Mouse (Mus musculus) spleen, adult 2 months (tissue): Measurements from ENCODE around the gene Slc44a1. TPM values are rescaled to one million over a fixed set of nuclear protein-coding genes. Genes with fewer than 3 reads are reported as not detected.

ENCODE experiments used
- DNase-seq, 2 experiments: peaks; one replicate each; pipeline versions ENCODE4 v3.0.0 to v3.0.0-alpha.2; 2012 to 2021; ENCODE audit warnings: low spot score in 2 of 2, low read depth in 1 of 2
- H3K27ac ChIP-seq: fragments of 200-500 bp; 2 replicates; pipeline ENCODE4 v1.5.1; 2012; ENCODE audit warnings: low read length, inconsistent platforms; ENCODE audit not compliant: insufficient read depth
- H3K27me3 ChIP-seq: fragments of 200-500 bp; 2 replicates; pipeline ENCODE4 v1.6.1; 2012; ENCODE audit warnings: mild to moderate bottlenecking, moderate library complexity, low read length, inconsistent platforms; ENCODE audit not compliant: control insufficient read depth, insufficient read depth
- H3K36me3 ChIP-seq: fragments of 200-500 bp; 2 replicates; pipeline ENCODE4 v1.6.1; 2012; ENCODE audit warnings: mild to moderate bottlenecking, low read length, inconsistent platforms; ENCODE audit not compliant: control insufficient read depth, insufficient read depth
- H3K4me1 ChIP-seq: fragments of 200-500 bp; 2 replicates; pipeline ENCODE4 v1.6.1; 2011; ENCODE audit warnings: inconsistent platforms; ENCODE audit not compliant: control insufficient read depth, insufficient read depth, insufficient read length
- H3K4me3 ChIP-seq: fragments of 200-500 bp; 2 replicates; pipeline ENCODE4 v1.5.1; 2011; ENCODE audit warnings: mild to moderate bottlenecking, inconsistent platforms; ENCODE audit not compliant: insufficient read depth, insufficient read length; ENCODE audit errors: extremely low read depth
- CTCF ChIP-seq: fragments of 200-500 bp; IDR thresholded peaks from 2 replicates; pipeline ENCODE4 v1.5.1; 2011; ENCODE audit warnings: mild to moderate bottlenecking, inconsistent platforms; ENCODE audit not compliant: insufficient read depth, insufficient read length, insufficient replicate concordance; ENCODE audit errors: extremely low read depth
- POLR2A ChIP-seq: fragments of 200-500 bp; IDR thresholded peaks from 2 replicates; pipeline ENCODE4 v1.6.1; 2011; ENCODE audit warnings: low read depth, low read length, inconsistent platforms
- WGBS: fragments of 180-500 bp; shearing (Covaris S2); methylation state at CpG from one replicate; pipeline ENCODE4 v1.1.7; 2018; 5-methylcytosine and 5-hydroxymethylcytosine counted together
- polyA plus RNA-seq: library from polyadenylated mRNA; depleted of rRNA; stranded (reverse); fragments of >200 nt; gene quantifications from 2 replicates; pipeline ENCODE4 v1.2.3, GENCODE M21; 2012

The Slc44a1 gene
- polyA plus RNA-seq, 1 experiment, result 10.3 TPM

GRCm38 (mm10) chr4:53440816-53441571 lies 781 bp downstream of the Slc44a1 start:
- DNase-seq, result peak in 1 of 2 experiments; percentile 17
- TF ChIP-seq CTCF (no peak), POLR2A (no peak)
- Histone ChIP-seq H3K4me1 (peaks cover 5% of the 10 kb centered on the region), H3K27me3 (peaks cover 7% of the 10 kb centered on the region), H3K4me3 (peak overlapping the region; percentile 64), H3K27ac (peak overlapping the region; percentile 72; the same call in 1 of the 2 replicates), H3K36me3 (no peaks in the 10 kb centered on the region)
- 3% methylated on average over 44 of the region's 45 CpGs for WGBS

DNA sequence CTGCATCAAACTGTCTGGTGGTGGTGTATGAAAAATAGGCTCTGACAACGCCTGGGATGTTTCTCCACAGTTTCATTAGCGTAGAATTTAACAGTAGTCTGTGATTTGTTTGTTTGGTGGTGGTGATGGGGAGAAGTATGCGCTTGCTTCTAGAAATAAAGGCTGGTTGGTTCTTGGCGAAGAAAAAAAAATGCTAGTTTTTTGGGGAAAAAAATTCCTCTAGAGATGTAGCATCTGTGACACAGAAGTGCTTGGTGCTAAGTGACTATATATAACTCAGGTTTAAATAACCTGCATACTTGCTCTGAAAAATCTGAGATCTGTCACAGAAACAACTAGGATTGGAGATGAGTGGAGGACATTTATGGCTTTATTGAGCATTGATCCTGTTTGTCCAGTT lies 1.5 kb downstream of the Slc44a1 start:
- H3K36me3 ChIP-seq, result no peaks in the 10 kb centered on the region
- H3K27ac ChIP-seq, result no peak overlapping the region
- H3K4me1 ChIP-seq, result peaks cover 5% of the 10 kb centered on the region
- peaks cover 7% of the 10 kb centered on the region for H3K27me3 ChIP-seq
- no peak for DNase-seq
- 87% methylated on average over 4 of the region's 4 CpGs for WGBS
- no peak for TF ChIP-seq CTCF
- no peak for TF ChIP-seq POLR2A
- no peak overlapping the region for H3K4me3 ChIP-seq

DNA sequence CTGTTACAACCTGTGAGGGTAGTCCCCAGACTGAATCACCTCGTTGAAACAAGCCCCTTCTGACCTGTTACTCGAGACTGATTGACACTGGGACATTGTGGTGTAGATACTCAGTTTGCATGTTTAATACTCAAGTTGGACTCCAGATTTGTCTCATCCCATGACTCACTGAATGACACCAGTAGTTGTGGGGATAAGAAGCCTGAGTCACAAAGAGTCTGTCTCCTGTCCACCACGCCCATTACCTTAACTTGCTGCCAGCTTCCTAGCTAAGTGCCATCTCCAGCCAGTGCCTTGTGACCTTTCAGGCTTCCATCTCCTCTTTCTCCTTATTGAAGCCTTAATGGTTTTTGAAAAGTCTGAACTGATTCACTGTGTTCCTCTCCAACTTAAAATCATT lies 6.0 kb downstream of the Slc44a1 start:
- Histone ChIP-seq H3K27ac (no peak overlapping the region), H3K27me3 (no peaks in the 10 kb centered on the region), H3K4me1 (no peaks in the 10 kb centered on the region), H3K4me3 (no peak overlapping the region), H3K36me3 (no peaks in the 10 kb centered on the region)
- DNase-seq, result no peak
- no peak for TF ChIP-seq POLR2A
- TF ChIP-seq CTCF, result no peak
- WGBS, result 80% methylated on average over 3 of the region's 3 CpGs

GRCm38 (mm10) chr4:53447773-53448172 lies 7.6 kb downstream of the Slc44a1 start:
- 95% methylated on average over 4 of the region's 4 CpGs for WGBS
- no peak for TF ChIP-seq CTCF
- no peak for TF ChIP-seq POLR2A
- no peak for DNase-seq
- Histone ChIP-seq H3K27ac (no peak overlapping the region), H3K27me3 (no peaks in the 10 kb centered on the region), H3K4me3 (no peak overlapping the region), H3K36me3 (no peaks in the 10 kb centered on the region), H3K4me1 (no peaks in the 10 kb centered on the region)

GRCm38 (mm10) chr4:53450736-53451135 lies 10.5 kb downstream of the Slc44a1 start:
- 93% methylated on average over 7 of the region's 7 CpGs for WGBS

GRCm38 (mm10) chr4:53451887-53452286 lies 11.7 kb downstream of the Slc44a1 start:
- WGBS, result 48% methylated on average over 4 of the region's 4 CpGs
- DNase-seq, result peak in 1 of 2 experiments; percentile 30
- no peak overlapping the region for H3K4me3 ChIP-seq
- no peaks in the 10 kb centered on the region for H3K4me1 ChIP-seq
- H3K36me3 ChIP-seq, result no peaks in the 10 kb centered on the region
- peak; percentile 26; the same call in 1 of the 2 replicates for TF ChIP-seq CTCF
- no peak for TF ChIP-seq POLR2A
- no peak overlapping the region for H3K27ac ChIP-seq
- H3K27me3 ChIP-seq, result no peaks in the 10 kb centered on the region

More at GRCm38 (mm10) chr4:53450736-53451135, 10.5 kb downstream of the Slc44a1 start:
- Histone ChIP-seq H3K4me1 (no peaks in the 10 kb centered on the region), H3K27ac (no peak overlapping the region), H3K36me3 (no peaks in the 10 kb centered on the region), H3K27me3 (no peaks in the 10 kb centered on the region), H3K4me3 (no peak overlapping the region)
- no peak for DNase-seq
- TF ChIP-seq CTCF, result no peak
- TF ChIP-seq POLR2A, result no peak

- DNase-seq, result no peak
- Histone ChIP-seq H3K4me1 (no peaks in the 10 kb centered on the region), H3K27ac (no peak overlapping the region)
Observed at GRCm38 (mm10) chr4:53452457-53452856, 12.2 kb downstream of the Slc44a1 start.

More at GRCm38 (mm10) chr4:53452457-53452856, 12.2 kb downstream of the Slc44a1 start:
- WGBS, result 79% methylated on average over 1 of the region's 1 CpGs
- H3K4me3 ChIP-seq, result no peak overlapping the region
- no peaks in the 10 kb centered on the region for H3K27me3 ChIP-seq
- H3K36me3 ChIP-seq, result no peaks in the 10 kb centered on the region
- no peak for TF ChIP-seq CTCF
- TF ChIP-seq POLR2A, result no peak
